Mouse (Mus musculus): Measurements from ENCODE around the gene Magea5. TPM values are rescaled to one million over a fixed set of nuclear protein-coding genes. Genes with fewer than 3 reads are reported as not detected.
A peak's percentile ranks its signal among the peaks of the same experiment; 100 is the strongest.
"Not testable (repeated sequence)": the region's sequence is repeated elsewhere in the genome, so short reads cannot be mapped to it uniquely, and the experiment has no call there.

Magea5 gene
- not detected for total RNA-seq (2021)
- long read RNA-seq = 0 reads

DNA sequence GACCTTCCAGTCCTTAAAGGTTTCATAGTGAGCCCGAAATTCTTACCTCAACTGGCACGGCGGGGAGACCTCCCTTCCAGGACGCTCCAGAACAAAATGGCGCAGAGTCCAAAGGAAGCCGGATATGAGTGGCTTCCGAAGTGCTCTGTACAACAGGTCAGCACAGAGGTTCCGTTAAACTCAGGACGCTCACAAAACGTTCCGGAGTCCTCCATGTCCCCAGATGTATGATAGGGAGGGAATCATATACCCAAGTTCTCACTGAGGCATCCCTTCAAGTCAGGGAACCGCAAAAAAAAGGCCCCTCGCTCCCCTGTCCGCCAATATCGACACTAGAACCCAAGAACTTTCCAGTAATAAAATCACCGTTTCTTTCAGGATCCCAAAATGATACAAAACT is at the start of gene Magea5:
TSS of gene Magea5 (minus strand) at position 101 of the 400 bp plus-strand sequence.
- not testable (repeated sequence) for DNase-seq (ENCODE audit: low spot score in 2 of 2)

DNA sequence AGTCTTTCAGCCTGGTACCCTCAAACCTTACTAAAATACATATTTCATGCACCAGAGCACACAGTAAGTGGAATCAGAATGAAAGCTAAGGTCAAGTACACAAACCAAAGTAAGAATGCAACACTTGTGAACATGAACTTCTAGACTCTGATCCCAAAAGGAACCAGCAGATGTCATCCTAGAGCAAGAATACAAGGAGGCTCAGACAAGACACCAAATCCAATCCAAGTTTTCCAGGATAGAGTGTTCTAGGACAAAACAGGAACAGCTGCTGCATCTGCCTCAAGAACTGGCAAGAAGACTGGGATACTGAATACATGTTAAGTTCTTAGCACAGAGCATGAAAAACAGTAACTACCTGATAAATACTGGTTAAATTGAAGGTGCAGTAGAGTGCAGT is 35.1 kb upstream of the Magea5 start:
- peak in 1 of 2 experiments; percentile 32 for DNase-seq (ENCODE audit: low spot score in 2 of 2)

DNA sequence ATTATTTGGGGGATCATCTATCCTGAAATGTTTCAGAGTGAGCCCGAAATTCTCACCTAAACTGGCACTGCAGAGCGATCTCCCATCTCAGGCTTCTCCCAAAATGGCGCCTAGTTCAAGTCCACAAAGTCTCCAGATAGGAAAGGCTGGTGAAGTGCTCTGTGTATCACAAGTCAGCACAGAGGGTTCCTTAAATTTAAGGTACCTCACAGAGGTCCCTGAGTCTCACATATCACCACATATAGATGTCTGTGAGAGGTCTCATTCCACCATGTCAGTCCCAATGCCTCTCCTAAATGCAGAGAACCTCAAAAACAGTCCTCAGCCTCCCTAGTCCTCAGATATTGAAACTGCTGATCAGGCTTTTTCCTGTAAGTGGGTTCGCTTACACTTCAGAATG is 30.6 kb upstream of the Magea5 start, which contains the start of gene Magea2:
TSS of gene Magea2 (minus strand) at position 101 of the 400 bp plus-strand sequence.
- DNase-seq (ENCODE audit: low spot score in 2 of 2) = not testable (repeated sequence)

DNA sequence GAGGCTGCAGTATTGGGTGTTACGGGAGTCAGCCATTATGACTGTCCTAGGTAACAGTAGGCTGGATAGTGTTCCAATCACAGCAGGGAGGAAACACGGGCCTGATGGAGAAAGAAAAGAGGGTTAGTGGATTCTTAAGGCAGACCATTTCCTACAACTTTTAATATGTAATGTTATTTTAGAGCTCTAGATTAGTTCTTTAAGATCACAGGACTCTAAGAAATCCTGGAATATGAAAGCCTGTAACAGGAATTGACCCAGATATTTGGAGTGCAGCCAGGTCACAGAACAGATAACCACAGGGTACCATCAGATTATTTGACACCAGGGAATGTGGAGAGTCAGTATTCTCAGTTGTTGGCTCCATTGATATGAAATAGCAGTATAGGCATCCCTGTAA is 26.7 kb upstream of the Magea5 start, which contains the start of gene Magea1:
TSS of gene Magea1 (minus strand) at position 101 of the 400 bp plus-strand sequence.
- DNase-seq (ENCODE audit: low spot score in 2 of 2) = not testable (repeated sequence)

Other genes starting within 250 kb of the Magea5 start
- gene Cldn34b1, start 172.9 kb downstream of the Magea5 start, total RNA-seq (2021) = not detected
- gene Magea6, start 127.2 kb downstream of the Magea5 start, total RNA-seq (2021) = not detected
- not detected for gene Magea3, start 113.6 kb downstream of the Magea5 start, total RNA-seq (2021)
- not detected for gene Magea8, start 67.3 kb downstream of the Magea5 start, total RNA-seq (2021)
- gene Magea1, start 26.6 kb upstream of the Magea5 start, total RNA-seq (2021) = not detected
- gene Magea2, start 30.5 kb upstream of the Magea5 start, total RNA-seq (2021) = not detected
- not detected for gene Cldn34b2, start 65.3 kb upstream of the Magea5 start, total RNA-seq (2021)
- 10 to 100 TPM; 73.8 to 80.7 TPM for gene Sat1, start 153.3 kb upstream of the Magea5 start, total RNA-seq (2021)
- 10 to 100 TPM; 18.0 to 20.3 TPM for gene Acot9, start 199.3 kb upstream of the Magea5 start, total RNA-seq (2021)

Measured in layer of hippocampus, adult 18-20 months (tissue).